Mouse (Mus musculus): ENCODE measurements around the gene Mrpl30. TPM values are rescaled to one million over a fixed set of nuclear protein-coding genes. Genes with fewer than 3 reads are reported as not detected.

Mrpl30 gene
- 292 TPM for polyA plus RNA-seq (2014; fragmentation: Illumina TruSeq; extraction: RNeasy Lipid Tissue Mini Kit (QIAGEN cat#74804); ENCODE audit: low read depth, low replicate concordance)

DNA sequence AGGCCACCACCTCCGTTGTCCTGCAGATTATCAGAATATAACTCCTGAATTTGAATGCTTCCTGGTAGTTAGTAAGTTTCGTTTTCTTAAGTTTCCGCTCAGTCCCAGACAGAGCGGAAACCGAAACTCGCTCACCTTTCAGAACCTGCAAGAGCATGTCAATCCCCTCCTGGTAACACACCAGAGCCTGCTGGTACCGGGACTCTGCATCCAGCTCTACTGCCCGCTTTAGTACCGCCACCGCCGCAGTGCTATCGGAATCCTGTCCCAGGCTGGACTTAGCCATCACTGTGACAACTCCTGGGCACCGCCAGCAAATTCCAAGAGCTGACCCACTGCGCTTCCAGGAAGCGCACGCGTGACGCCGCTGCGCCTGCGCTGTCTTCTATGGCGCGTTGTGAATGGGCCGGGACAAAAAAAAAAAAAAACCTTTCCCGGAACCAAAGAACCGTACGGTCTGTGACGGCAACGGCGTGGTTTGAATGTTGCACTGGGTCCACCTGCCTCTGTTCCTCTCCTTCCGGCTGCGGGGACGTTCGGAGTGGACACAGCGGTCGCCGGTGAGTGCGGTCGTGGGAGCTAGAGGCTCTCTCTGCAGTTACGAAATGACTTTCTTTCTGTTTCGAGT lies at the start of gene Mrpl30, which contains the start of gene Mitd1:
Gene Mrpl30, plus strand, starts transcription at position 453 of the 628 bp plus-strand sequence.
Gene Mitd1, minus strand, starts transcription at position 387 of the 628 bp plus-strand sequence.

DNA sequence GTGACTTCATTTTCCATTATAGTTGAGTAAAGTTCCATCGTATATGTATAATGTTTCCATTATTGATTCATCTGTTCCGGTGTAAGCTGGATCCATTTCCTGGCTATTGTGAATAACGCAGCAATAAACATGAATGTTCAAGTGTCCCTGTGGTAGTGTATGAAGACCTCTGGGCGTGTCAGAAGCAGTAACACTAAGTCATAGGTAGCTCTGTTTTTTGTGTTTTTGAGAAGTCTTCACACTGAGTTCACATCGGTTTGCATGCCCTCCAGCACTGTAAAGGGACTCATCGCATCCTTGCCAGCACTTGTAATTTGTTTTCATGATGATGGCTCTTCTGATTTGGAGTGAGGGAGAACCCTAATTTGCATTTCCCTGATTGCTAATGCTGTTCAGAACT lies 24.0 kb upstream of the Mrpl30 start, which contains the start of gene Tsga10:
Gene Tsga10, minus strand, starts transcription at position 144 of the 400 bp plus-strand sequence.

DNA sequence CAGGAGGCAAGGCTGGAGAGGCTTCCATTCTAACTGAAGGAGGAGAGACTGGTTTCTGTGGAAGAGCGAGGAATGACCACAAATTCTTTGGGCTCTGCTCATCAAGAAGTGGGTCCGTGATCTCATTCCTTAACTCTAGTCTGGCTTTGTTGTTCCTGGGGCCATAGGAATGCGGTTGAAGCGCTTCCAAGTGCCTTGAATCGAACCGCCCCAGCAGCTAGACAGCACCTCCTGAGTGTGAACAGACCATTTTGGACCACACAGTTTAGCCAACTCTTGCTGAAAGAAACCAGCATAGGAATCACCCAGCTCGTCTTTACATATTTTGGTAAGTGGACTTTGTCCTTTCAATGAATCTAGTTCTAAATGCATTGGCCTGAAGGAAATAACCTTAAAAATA lies 18.6 kb upstream of the Mrpl30 start, which contains the start of gene Lipt1:
Gene Lipt1, plus strand, starts transcription at position 35 of the 400 bp plus-strand sequence.

DNA sequence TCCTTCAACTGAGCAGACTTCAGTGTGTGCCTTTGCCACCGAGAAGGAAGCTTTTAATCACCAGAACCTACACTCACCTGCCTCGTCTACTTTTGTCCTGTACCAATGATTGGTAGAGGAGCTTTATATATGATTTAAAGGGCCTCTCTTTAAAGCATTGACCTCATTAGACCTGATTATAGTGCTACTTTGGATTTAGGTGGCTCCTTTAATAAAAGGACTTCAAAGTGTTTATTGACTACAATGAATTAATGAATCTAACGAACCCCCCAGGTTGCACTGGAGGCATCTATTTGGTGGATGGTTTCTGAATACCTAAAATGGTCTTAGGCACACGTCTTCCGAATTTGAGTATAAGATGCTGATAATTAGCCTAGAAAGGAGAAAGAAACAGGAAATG lies 26.1 kb downstream of the Mrpl30 start, which contains the start of gene Lyg2:
Gene Lyg2, minus strand, starts transcription at position 101 of the 400 bp plus-strand sequence.

Other genes starting within 250 kb of the Mrpl30 start
- gene 2010300C02Rik, start 170.4 kb upstream of the Mrpl30 start, polyA plus RNA-seq (2014; fragmentation: Illumina TruSeq; extraction: RNeasy Lipid Tissue Mini Kit (QIAGEN cat#74804); ENCODE audit: low read depth, low replicate concordance) = 0.41 TPM
- gene Tsga10, start 24.0 kb upstream of the Mrpl30 start, polyA plus RNA-seq (2014; fragmentation: Illumina TruSeq; extraction: RNeasy Lipid Tissue Mini Kit (QIAGEN cat#74804); ENCODE audit: low read depth, low replicate concordance) = 12.1 TPM
- 8.3 TPM for gene Lipt1, start 18.7 kb upstream of the Mrpl30 start, polyA plus RNA-seq (2014; fragmentation: Illumina TruSeq; extraction: RNeasy Lipid Tissue Mini Kit (QIAGEN cat#74804); ENCODE audit: low read depth, low replicate concordance)
- 55.3 TPM for gene Mitd1, start 66 bp upstream of the Mrpl30 start, polyA plus RNA-seq (2014; fragmentation: Illumina TruSeq; extraction: RNeasy Lipid Tissue Mini Kit (QIAGEN cat#74804); ENCODE audit: low read depth, low replicate concordance)
- not detected for gene Lyg2, start 26.0 kb downstream of the Mrpl30 start, polyA plus RNA-seq (2014; fragmentation: Illumina TruSeq; extraction: RNeasy Lipid Tissue Mini Kit (QIAGEN cat#74804); ENCODE audit: low read depth, low replicate concordance)
- gene Lyg1, start 67.3 kb downstream of the Mrpl30 start, polyA plus RNA-seq (2014; fragmentation: Illumina TruSeq; extraction: RNeasy Lipid Tissue Mini Kit (QIAGEN cat#74804); ENCODE audit: low read depth, low replicate concordance) = not detected
- gene Txndc9, start 107.4 kb downstream of the Mrpl30 start, polyA plus RNA-seq (2014; fragmentation: Illumina TruSeq; extraction: RNeasy Lipid Tissue Mini Kit (QIAGEN cat#74804); ENCODE audit: low read depth, low replicate concordance) = 193 TPM
- gene Eif5b, start 107.5 kb downstream of the Mrpl30 start, polyA plus RNA-seq (2014; fragmentation: Illumina TruSeq; extraction: RNeasy Lipid Tissue Mini Kit (QIAGEN cat#74804); ENCODE audit: low read depth, low replicate concordance) = 135 TPM
- 27.6 TPM for gene Rev1, start 239.3 kb downstream of the Mrpl30 start, polyA plus RNA-seq (2014; fragmentation: Illumina TruSeq; extraction: RNeasy Lipid Tissue Mini Kit (QIAGEN cat#74804); ENCODE audit: low read depth, low replicate concordance)